Mouse (Mus musculus): ENCODE data around the gene Gm49387. TPM values are rescaled to one million over a fixed set of nuclear protein-coding genes. Genes with fewer than 3 reads are reported as not detected.

Gm49387 gene
- total and polyA plus RNA-seq, 3 experiments, result not detected

DNA sequence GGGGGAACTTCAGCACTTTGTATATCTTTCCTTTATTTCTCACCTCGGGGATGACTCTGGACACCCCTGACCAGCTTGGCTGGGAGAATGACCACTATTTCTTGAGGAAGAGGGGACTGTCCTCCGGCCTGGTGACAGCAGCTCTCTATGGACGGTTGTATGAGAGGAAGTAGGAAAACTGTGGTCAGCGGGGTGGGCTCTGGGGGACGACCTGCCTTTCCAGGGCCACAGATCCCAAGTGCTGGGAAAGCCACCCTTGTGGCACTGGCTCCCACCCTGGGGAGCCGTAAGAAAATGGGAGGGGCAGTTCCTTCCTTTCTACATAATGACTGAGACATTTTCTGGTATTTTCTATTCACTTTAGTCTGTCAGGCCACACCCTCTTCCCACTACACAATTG is 27.1 kb upstream of the Gm49387 start:
- DNase-seq (ENCODE audit: low spot score), result no peak
- H3K4me1 ChIP-seq (ENCODE audit: insufficient read depth, low read depth, low read length), result peaks cover 44% of the 10 kb centered on the region
- ATAC-seq (ENCODE audit: extremely low read depth, insufficient number of reproducible peaks, low FRiP score, poor library complexity, severe bottlenecking), result no peak

DNA sequence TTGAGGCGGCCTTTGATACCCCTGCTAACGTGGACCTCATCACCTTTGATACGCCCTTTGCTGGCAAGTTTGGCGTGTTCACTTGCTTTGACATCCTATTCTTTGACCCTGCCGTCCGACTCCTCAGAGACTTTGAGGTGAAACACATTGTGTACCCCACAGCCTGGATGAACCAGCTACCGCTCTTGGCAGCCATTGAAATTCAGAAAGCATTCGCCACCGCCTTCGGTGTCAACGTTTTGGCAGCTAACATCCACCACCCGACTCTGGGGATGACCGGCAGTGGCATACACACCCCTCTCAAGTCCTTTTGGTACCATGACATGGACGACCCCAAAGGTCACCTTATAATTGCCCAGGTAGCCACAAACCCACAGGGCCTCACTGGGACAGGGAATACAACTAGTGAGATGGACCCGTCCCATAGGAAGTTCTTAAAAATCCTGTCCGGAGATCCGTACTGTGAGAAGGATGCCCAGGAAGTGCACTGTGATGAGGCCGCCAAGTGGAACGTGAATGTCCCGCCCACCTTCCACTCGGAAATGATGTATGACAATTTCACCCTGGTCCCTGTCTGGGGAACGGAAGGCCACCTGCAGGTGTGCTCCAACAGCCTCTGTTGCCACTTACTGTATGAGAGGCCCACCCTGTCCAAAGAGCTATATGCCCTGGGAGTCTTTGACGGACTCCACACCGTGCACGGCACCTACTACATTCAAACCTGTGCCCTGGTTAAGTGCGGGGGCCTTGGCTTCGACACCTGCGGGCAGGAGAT is 26.4 kb upstream of the Gm49387 start:
- no peak for DNase-seq (ENCODE audit: low spot score)
- H3K4me3 ChIP-seq (ENCODE audit: low read depth, low read length), result no peak overlapping the region
- peaks cover 51% of the 10 kb centered on the region for H3K36me3 ChIP-seq (replicated peaks)
- H3K4me1 ChIP-seq (ENCODE audit: insufficient read depth, low read depth, low read length), result peaks cover 48% of the 10 kb centered on the region
- H3K27me3 ChIP-seq (ENCODE audit: insufficient read depth, low read length), result no peaks in the 10 kb centered on the region
- no peaks in the 10 kb centered on the region; the same call in 1 of the 2 replicates for H3K9me3 ChIP-seq (replicated peaks)
- no peak for ATAC-seq (ENCODE audit: extremely low read depth, insufficient number of reproducible peaks, low FRiP score, poor library complexity, severe bottlenecking)
- TF ChIP-seq TAL1 (conservative IDR thresholded peaks at IDR 0.05; ENCODE audit: low read depth, low read length) (no peak), POLR2AphosphoS5 (IDR thresholded peaks at IDR 0.05; ENCODE audit: insufficient replicate concordance, low read depth, low read length) (no peak), GATA2 (IDR thresholded peaks at IDR 0.05; ENCODE audit: borderline replicate concordance, low read depth, low read length) (no peak), GATA1 (IDR thresholded peaks at IDR 0.05; ENCODE audit: borderline replicate concordance, low read length) (no peak), CTCF (IDR thresholded peaks at IDR 0.05; ENCODE audit: low read depth, low read length) (no peak)

More for the DNA sequence above, 27.1 kb upstream of the Gm49387 start:
- Histone ChIP-seq H3K9me3 (replicated peaks) (no peaks in the 10 kb centered on the region; the same call in 1 of the 2 replicates), H3K36me3 (replicated peaks) (peaks cover 46% of the 10 kb centered on the region), H3K4me3 (ENCODE audit: low read depth, low read length) (no peak overlapping the region), H3K27me3 (ENCODE audit: insufficient read depth, low read length) (no peaks in the 10 kb centered on the region)
- no peak for TF ChIP-seq POLR2AphosphoS5 (IDR thresholded peaks at IDR 0.05; ENCODE audit: insufficient replicate concordance, low read depth, low read length)
- no peak for TF ChIP-seq GATA2 (IDR thresholded peaks at IDR 0.05; ENCODE audit: borderline replicate concordance, low read depth, low read length)
- no peak for TF ChIP-seq TAL1 (conservative IDR thresholded peaks at IDR 0.05; ENCODE audit: low read depth, low read length)
- TF ChIP-seq GATA1 (IDR thresholded peaks at IDR 0.05; ENCODE audit: borderline replicate concordance, low read length), result no peak
- TF ChIP-seq CTCF (IDR thresholded peaks at IDR 0.05; ENCODE audit: low read depth, low read length), result no peak

DNA sequence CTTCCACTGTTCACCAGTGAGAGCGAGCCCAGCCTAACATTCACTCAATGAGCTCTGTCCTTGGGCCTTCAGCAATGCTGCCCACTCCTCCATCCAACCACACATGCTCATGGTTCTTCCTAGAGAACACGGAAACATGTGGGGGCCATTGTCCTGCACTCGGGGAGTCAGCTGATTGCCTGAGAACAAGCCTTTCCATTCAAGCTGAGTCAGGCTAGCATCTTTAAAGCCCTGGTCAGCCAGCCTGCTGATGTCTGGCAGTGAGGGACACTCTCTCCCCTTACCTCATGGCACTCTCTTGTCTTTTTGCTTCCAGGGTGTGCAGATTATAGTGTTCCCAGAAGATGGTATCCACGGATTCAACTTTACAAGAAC is 24.9 kb upstream of the Gm49387 start:
- Histone ChIP-seq H3K4me1 (ENCODE audit: insufficient read depth, low read depth, low read length) (peaks cover 47% of the 10 kb centered on the region), H3K27me3 (ENCODE audit: insufficient read depth, low read length) (no peaks in the 10 kb centered on the region), H3K9me3 (replicated peaks) (no peaks in the 10 kb centered on the region; the same call in 1 of the 2 replicates), H3K4me3 (ENCODE audit: low read depth, low read length) (no peak overlapping the region; the same call in 1 of the 2 replicates), H3K36me3 (replicated peaks) (peaks cover 59% of the 10 kb centered on the region)
- ATAC-seq (ENCODE audit: extremely low read depth, insufficient number of reproducible peaks, low FRiP score, poor library complexity, severe bottlenecking) (no peak), DNase-seq (ENCODE audit: low spot score) (no peak)
- no peak for TF ChIP-seq GATA2 (IDR thresholded peaks at IDR 0.05; ENCODE audit: borderline replicate concordance, low read depth, low read length)
- TF ChIP-seq GATA1 (IDR thresholded peaks at IDR 0.05; ENCODE audit: borderline replicate concordance, low read length), result no peak
- TF ChIP-seq TAL1 (conservative IDR thresholded peaks at IDR 0.05; ENCODE audit: low read depth, low read length), result no peak
- no peak for TF ChIP-seq CTCF (IDR thresholded peaks at IDR 0.05; ENCODE audit: low read depth, low read length)

DNA sequence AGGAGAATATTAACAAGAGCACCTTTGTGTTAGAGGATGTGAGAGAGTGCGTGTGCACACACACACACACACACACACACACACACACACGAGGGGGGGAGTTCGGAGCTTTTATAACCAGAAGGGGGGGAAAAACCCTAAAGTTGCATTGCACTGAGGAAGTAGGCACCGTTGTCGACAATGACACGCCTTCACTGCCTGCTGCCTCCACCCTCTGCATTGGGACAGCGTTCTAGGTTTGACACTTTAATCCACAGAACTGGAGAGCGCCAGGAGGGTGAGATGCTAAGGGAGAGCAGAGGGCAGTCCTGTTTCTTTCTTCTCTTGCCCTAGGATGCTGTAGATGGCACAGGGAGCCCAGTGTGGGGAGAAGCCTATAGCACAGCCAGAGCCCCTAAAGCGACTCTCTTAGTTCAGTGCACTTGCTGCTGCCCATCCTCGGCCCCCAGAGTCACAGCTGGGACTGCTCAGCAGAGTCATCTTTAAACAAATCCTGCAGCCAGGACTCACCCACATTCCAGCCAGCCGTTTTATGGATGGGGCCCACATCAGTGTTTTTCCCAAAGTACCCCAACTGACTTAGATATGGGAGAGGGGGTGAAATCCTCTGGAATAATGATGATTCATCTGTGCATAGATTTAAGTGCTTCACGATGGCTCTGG is 24.4 kb upstream of the Gm49387 start:
- ATAC-seq (ENCODE audit: extremely low read depth, insufficient number of reproducible peaks, low FRiP score, poor library complexity, severe bottlenecking), result peak; percentile 40

DNA sequence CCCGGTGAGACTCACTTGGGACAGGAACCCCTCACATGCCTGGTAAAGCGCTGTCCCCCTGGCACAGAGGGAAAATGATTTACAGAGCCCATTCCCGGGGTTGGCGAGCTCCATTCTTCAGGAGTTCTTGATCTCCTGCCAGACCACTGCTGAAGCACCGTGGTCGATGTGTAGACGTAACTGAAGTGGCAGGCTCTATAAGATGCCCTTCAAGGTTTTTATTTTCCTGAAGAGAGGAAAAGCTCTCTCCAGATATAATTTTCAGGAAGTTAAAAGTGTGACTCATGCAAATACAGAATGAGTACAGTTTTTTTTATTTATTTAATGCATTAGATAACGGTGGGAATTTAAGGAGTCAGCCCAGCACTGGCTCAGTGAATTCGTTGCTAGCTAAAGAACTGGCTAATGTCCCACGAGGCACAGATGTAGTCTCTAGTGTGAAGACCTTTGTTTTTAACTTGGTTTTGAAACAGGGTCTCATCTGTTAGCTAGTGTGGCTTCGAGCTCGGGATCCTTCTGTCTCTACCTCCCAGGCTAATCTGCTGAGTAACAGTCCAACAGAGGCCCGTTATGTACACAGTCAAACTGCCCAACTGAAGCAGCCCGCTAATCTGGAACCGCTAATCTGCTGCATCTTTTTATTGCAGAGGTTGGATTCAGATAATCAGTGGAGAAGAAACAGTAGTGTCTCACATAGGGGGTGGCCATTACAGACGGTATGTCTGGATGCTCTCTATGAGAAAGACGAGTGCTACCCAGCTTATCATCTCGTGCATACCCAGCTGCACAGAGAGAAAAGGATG is 23.6 kb upstream of the Gm49387 start:
- Histone ChIP-seq H3K4me3 (ENCODE audit: low read depth, low read length) (no peak overlapping the region; the same call in 1 of the 2 replicates), H3K4me1 (ENCODE audit: insufficient read depth, low read depth, low read length) (peaks cover 52% of the 10 kb centered on the region), H3K9me3 (replicated peaks) (no peaks in the 10 kb centered on the region; the same call in 1 of the 2 replicates), H3K36me3 (replicated peaks) (peaks cover 58% of the 10 kb centered on the region), H3K27me3 (ENCODE audit: insufficient read depth, low read length) (no peaks in the 10 kb centered on the region)
- ATAC-seq (ENCODE audit: extremely low read depth, insufficient number of reproducible peaks, low FRiP score, poor library complexity, severe bottlenecking), result peak; percentile 67
- DNase-seq (ENCODE audit: low spot score), result peak; percentile 44
- TF ChIP-seq POLR2AphosphoS5 (IDR thresholded peaks at IDR 0.05; ENCODE audit: insufficient replicate concordance, low read depth, low read length), result no peak
- TF ChIP-seq CTCF (IDR thresholded peaks at IDR 0.05; ENCODE audit: low read depth, low read length), result no peak
- no peak for TF ChIP-seq GATA1 (IDR thresholded peaks at IDR 0.05; ENCODE audit: borderline replicate concordance, low read length)
- TF ChIP-seq TAL1 (conservative IDR thresholded peaks at IDR 0.05; ENCODE audit: low read depth, low read length), result no peak
- TF ChIP-seq GATA2 (IDR thresholded peaks at IDR 0.05; ENCODE audit: borderline replicate concordance, low read depth, low read length), result no peak

More for the DNA sequence above, 24.4 kb upstream of the Gm49387 start:
- H3K27me3 ChIP-seq (ENCODE audit: insufficient read depth, low read length), result no peaks in the 10 kb centered on the region
- peak; percentile 64 for DNase-seq (ENCODE audit: low spot score)
- H3K9me3 ChIP-seq (replicated peaks), result no peaks in the 10 kb centered on the region; the same call in 1 of the 2 replicates
- H3K36me3 ChIP-seq (replicated peaks), result peaks cover 59% of the 10 kb centered on the region
- H3K4me3 ChIP-seq (ENCODE audit: low read depth, low read length), result peak overlapping the region; percentile 10; the same call in 1 of the 2 replicates
- peaks cover 50% of the 10 kb centered on the region for H3K4me1 ChIP-seq (ENCODE audit: insufficient read depth, low read depth, low read length)
- no peak for TF ChIP-seq POLR2AphosphoS5 (IDR thresholded peaks at IDR 0.05; ENCODE audit: insufficient replicate concordance, low read depth, low read length)
- no peak for TF ChIP-seq GATA1 (IDR thresholded peaks at IDR 0.05; ENCODE audit: borderline replicate concordance, low read length)
- TF ChIP-seq CTCF (IDR thresholded peaks at IDR 0.05; ENCODE audit: low read depth, low read length), result no peak
- no peak for TF ChIP-seq GATA2 (IDR thresholded peaks at IDR 0.05; ENCODE audit: borderline replicate concordance, low read depth, low read length)
- TF ChIP-seq TAL1 (conservative IDR thresholded peaks at IDR 0.05; ENCODE audit: low read depth, low read length), result no peak

Data from G1E (cell line).